Mouse (Mus musculus): Measurements from ENCODE around the gene Nfia. TPM values are rescaled to one million over a fixed set of nuclear protein-coding genes. Genes with fewer than 3 reads are reported as not detected.

Nfia gene
- total RNA-seq (2015; ENCODE audit: low replicate concordance) (21.8 and 54.4 TPM in 2 replicates), total RNA-seq (2017; ENCODE audit: low replicate concordance) (2.2 and 2.7 TPM in 2 replicates)

GRCm38 (mm10) chr4:97772641-97773040 lies at the start of gene Nfia:
Gene Nfia, plus strand, starts transcription at chr4:97772734.
- no peak for ATAC-seq (replicated peaks; ENCODE audit: low FRiP score, poor library complexity, severe bottlenecking)

GRCm38 (mm10) chr4:97723374-97723773 lies 49.2 kb upstream of the Nfia start:
- ATAC-seq (replicated peaks; ENCODE audit: low FRiP score, poor library complexity, severe bottlenecking): no peak

DNA sequence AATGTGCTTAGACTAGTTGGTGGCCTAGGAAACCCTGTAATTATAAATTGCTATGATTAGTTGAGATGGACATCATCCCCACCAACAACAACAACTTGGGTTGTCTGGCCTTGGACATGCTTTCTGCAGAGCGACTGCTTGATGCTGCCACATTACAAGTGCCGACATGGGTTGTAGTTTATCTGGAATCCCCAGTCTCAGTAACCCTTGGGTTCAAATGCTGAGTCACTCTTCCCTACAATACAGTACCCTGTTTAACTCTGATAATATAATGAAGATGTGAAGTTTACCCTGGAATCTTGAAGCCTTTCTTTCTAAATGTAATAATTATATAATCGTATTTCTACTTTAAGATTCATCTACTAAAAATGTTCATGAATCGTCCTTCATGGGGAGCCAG lies 44.0 kb upstream of the Nfia start:
- peak; percentile 89 for ATAC-seq (replicated peaks; ENCODE audit: low FRiP score, poor library complexity, severe bottlenecking)

DNA sequence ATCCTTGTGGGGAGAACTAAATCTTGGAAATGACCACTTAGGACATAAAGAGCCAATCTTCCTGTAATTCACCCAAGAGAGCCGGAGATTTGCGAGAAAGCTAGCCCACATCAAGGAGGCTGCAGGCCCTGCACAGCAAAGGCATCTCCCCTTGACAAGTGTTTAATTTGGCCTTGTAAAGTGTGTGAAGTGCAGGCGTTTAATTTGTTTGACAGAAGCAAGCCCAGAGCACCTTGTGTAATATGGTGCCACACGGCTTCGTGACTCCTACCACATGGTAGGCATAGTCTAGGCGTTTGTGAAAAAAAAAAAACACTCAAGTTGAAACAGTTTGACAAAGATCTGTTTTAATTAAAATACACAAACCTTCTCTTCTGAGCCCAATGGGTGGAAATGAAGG lies 42.5 kb upstream of the Nfia start:
- no peak for ATAC-seq (replicated peaks; ENCODE audit: low FRiP score, poor library complexity, severe bottlenecking)

GRCm38 (mm10) chr4:97730416-97730815 lies 42.1 kb upstream of the Nfia start:
- no peak for ATAC-seq (replicated peaks; ENCODE audit: low FRiP score, poor library complexity, severe bottlenecking)

GRCm38 (mm10) chr4:97733392-97733791 lies 39.1 kb upstream of the Nfia start:
- no peak for ATAC-seq (replicated peaks; ENCODE audit: low FRiP score, poor library complexity, severe bottlenecking)

DNA sequence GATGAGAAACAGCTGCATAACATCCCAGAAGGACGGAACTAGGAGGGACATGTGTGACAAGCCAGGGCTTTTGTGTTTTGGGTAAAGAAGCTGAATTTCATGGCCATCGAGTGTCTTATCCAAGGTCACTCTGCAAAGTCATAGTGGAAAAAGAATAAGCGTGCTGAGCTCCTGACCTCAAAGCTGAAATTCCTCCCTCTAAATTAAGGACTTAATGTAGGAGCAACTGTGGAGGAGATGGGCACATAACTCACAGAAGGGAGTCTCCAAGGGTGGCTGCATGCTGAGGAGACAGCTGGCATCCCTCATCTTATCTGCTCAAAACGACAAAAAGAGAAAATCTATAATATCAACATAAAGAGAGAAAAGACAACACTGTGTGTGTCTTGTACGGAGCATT lies 28.6 kb upstream of the Nfia start:
- ATAC-seq (replicated peaks; ENCODE audit: low FRiP score, poor library complexity, severe bottlenecking): no peak

- peak; percentile 85 for ATAC-seq (replicated peaks; ENCODE audit: low FRiP score, poor library complexity, severe bottlenecking)
Observed at GRCm38 (mm10) chr4:97745296-97746105, 27.0 kb upstream of the Nfia start.

DNA sequence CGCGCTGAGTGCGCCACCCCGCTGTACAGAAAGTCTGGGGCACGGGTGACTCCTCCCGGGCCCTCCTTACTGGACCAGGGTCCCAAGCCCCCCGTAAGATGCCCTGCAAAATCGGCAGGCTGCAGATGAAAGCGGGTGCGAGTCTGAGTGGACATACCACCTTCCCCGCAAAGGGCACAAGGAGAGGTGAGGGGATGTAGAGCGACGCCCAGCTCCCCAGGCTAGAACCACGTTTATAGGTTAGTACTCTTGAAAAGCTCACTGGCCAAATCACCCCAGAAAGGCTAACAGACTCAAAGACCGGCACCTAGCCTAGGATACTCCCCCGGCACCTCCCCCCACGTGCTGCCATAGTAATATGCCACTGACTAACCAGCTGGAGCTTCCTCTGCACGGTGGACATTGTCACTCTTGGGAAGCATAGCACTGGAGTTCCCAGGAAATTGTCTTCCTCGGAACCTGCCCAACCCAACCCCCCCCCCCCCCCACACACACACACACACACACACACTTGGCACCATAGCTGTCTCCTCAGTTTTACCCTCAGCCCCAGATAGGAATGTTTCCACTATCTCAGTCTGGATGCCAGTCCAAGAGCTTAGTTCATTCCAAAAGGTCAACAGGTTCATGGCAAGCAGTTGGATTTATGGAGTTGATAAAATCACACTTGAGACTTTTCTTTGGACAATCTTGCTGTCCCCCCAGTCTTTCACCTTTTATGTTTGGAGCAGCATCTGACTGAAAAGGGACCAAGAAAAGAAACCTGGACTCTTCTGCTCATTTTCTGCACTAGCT lies 26.2 kb upstream of the Nfia start:
- ATAC-seq (replicated peaks; ENCODE audit: low FRiP score, poor library complexity, severe bottlenecking): no peak

- ATAC-seq (replicated peaks; ENCODE audit: low FRiP score, poor library complexity, severe bottlenecking): no peak
Observed at GRCm38 (mm10) chr4:97750401-97750800, 22.1 kb upstream of the Nfia start.

DNA sequence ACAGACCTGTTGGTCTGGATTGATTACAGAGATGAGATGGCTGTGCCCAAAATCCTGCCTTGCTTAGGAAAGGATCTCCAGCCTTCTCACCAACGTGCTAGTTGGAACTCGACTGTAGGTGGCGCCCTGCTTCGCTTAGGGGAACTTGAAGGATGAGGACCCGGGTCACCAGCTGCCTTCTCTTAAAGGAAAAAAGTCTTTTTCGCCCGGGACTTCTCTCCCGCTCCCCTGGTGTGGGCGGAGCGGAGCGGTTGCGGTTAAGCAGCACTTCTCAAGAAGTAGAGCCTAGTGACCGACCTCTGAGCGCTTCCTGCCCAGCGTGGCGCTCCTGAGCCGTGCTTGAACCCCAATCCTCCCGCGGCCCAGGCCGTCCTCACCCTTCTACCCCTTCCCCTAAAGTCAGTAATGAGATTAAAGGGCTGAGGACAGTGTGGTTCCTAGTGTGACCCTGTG lies 21.5 kb upstream of the Nfia start:
- ATAC-seq (replicated peaks; ENCODE audit: low FRiP score, poor library complexity, severe bottlenecking): peak; percentile 83

DNA sequence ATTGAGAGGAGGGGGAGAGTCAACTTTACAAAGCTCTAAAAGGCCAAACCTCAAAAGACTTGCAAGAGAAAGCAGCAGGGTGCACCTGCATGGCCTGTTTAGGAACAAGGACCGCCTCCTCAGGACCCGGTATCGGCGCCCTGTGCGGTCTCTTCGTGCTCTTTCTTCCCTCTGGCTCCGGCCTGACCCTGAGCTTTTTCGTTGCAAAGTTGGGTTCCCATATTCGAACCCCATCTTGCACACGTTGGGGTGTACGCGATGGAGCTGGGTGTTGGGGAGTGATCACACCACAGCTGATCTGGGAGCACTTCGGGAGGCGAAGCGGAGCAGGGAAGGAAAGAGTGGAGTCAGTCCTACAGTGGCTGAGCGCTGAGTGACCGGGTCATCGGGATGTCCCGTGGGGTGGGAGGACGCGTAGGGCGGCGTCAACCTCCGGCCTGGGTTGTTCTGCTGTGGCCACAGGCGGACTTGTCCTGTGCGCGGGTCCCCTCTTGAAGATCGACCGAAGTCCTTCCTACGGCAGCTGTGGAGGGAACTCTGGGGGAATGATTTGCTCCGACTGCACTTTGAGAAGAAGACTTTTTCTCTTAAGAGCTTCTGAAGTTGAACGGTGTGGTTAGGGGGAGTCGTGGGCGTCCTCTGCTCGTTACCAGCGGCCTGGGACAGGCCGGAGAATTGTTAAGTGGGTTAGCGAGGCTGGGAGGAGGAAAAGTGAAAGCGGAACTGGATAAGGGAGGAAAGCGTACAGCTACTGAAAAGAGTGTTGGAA lies 20.9 kb upstream of the Nfia start:
- peak; percentile 71 for ATAC-seq (replicated peaks; ENCODE audit: low FRiP score, poor library complexity, severe bottlenecking)

GRCm38 (mm10) chr4:97752276-97753010 lies 20.1 kb upstream of the Nfia start:
- no peak for ATAC-seq (replicated peaks; ENCODE audit: low FRiP score, poor library complexity, severe bottlenecking)

GRCm38 (mm10) chr4:97753521-97753920 lies 19.0 kb upstream of the Nfia start:
- no peak for ATAC-seq (replicated peaks; ENCODE audit: low FRiP score, poor library complexity, severe bottlenecking)

DNA sequence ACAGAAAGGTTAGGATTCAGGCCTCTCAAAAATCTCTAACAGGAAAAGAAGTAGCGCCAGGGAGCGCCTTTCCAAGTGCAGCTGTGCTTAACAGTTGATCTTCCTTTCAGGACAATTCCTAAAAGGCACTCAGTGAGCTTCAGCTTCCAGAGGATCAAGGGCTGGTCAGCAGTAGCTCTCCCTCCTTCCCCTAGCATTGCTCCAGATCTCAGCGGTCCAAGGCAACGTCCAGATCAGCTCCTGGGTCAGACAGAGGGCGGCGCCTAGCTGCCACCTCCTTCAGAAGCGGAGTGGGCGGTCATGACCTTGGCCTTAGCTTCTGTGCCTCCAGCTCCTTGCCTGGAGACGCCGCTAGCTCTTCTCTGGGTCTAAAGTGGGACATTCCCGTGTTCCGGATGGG lies 18.3 kb upstream of the Nfia start:
- ATAC-seq (replicated peaks; ENCODE audit: low FRiP score, poor library complexity, severe bottlenecking): no peak

- peak; percentile 85 for ATAC-seq (replicated peaks; ENCODE audit: low FRiP score, poor library complexity, severe bottlenecking)
Observed at GRCm38 (mm10) chr4:97757207-97757977, 15.1 kb upstream of the Nfia start.

GRCm38 (mm10) chr4:97757978-97758461 lies 14.5 kb upstream of the Nfia start:
- peak; percentile 44; the same call in 1 of the 2 replicates for ATAC-seq (replicated peaks; ENCODE audit: low FRiP score, poor library complexity, severe bottlenecking)

GRCm38 (mm10) chr4:97758661-97759060 lies 13.9 kb upstream of the Nfia start:
- no peak for ATAC-seq (replicated peaks; ENCODE audit: low FRiP score, poor library complexity, severe bottlenecking)

- no peak for ATAC-seq (replicated peaks; ENCODE audit: low FRiP score, poor library complexity, severe bottlenecking)
Observed at GRCm38 (mm10) chr4:97764616-97765015, 7.9 kb upstream of the Nfia start.

All from erythroid progenitor cell, adult 5-6 weeks (primary cell).